Mouse (Mus musculus): ENCODE data around the gene Evc2.

DNA sequence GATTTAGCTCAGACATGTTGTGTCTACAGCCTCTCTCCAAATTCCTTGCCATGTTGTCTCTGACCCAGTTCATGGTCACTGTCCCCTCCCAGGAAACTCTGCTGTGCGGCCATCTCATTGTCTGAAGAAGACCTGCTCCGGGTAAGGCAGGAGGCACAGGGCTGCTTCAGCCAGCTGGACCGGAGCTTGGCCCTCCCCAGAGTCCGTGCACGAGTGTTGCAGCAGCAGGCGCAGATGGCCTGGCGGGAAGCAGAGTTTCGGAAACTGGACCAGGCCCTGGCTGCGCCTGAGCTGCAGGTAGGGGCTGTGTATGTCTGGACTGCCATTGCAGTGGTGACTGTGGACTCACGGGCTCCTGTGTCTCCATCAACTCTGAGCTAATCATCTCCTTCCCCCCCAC, 53.6 kb downstream of the Evc2 start:
- TF ChIP-seq SRF (IDR thresholded peaks at IDR 0.05; ENCODE audit: control insufficient read depth, insufficient read length, low read depth) (no peak), POLR2AphosphoS2 (IDR thresholded peaks at IDR 0.05; ENCODE audit: insufficient read length, low read depth) (no peak), POLR2A (IDR thresholded peaks at IDR 0.05; ENCODE audit: insufficient read length, low read depth) (no peak), USF1 (IDR thresholded peaks at IDR 0.05; ENCODE audit: low read depth) (no peak), TCF12 (IDR thresholded peaks at IDR 0.05; ENCODE audit: insufficient read depth, poor library complexity, severe bottlenecking) (no peak), MAX (IDR thresholded peaks at IDR 0.05; ENCODE audit: low read depth) (no peak), TCF3 (IDR thresholded peaks at IDR 0.05; ENCODE audit: insufficient read length, low read depth) (no peak), REST (IDR thresholded peaks at IDR 0.05; ENCODE audit: insufficient read depth, insufficient read length) (no peak), MYOD1 (IDR thresholded peaks at IDR 0.05; ENCODE audit: control insufficient read depth in 1 of 3, insufficient read length in 2 of 3, low read depth in 2 of 3) (no peak)
